Mouse (Mus musculus): ENCODE data around the gene Rbmx.

DNA sequence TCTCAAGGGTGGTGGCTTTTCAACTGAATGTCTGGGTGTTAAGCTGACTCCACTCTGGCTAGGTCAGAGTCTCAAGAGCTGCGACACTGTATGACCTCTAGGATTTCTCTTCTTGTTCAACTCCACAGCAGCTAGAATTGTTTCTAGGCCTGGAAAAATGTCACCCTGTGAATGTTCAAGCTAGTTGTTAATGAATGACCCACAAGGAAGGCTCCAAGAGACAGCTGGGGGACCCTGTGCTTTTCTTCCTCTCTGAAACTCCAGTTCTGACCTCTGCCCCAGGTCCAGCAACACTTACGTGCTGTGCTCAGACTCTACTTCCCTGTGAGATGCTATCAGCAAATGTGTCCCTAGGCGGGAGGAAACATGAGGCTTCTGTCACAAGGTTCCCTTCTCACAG lies 14.3 kb downstream of the Rbmx start:
- no peak for TF ChIP-seq CTCF (IDR thresholded peaks at IDR 0.05)
- TF ChIP-seq EP300 (IDR thresholded peaks at IDR 0.05): no peak

All from lung, postnatal 0 days (tissue).